Mouse (Mus musculus) lung, postnatal 10 days (tissue): ENCODE data around the gene Tomm20.
A peak's percentile ranks its signal among the peaks of the same experiment; 100 is the strongest.

Experiments used
- DNase-seq: peaks from one replicate; pipeline ENCODE4 v3.0.0; 2021

Gene Tomm20

DNA sequence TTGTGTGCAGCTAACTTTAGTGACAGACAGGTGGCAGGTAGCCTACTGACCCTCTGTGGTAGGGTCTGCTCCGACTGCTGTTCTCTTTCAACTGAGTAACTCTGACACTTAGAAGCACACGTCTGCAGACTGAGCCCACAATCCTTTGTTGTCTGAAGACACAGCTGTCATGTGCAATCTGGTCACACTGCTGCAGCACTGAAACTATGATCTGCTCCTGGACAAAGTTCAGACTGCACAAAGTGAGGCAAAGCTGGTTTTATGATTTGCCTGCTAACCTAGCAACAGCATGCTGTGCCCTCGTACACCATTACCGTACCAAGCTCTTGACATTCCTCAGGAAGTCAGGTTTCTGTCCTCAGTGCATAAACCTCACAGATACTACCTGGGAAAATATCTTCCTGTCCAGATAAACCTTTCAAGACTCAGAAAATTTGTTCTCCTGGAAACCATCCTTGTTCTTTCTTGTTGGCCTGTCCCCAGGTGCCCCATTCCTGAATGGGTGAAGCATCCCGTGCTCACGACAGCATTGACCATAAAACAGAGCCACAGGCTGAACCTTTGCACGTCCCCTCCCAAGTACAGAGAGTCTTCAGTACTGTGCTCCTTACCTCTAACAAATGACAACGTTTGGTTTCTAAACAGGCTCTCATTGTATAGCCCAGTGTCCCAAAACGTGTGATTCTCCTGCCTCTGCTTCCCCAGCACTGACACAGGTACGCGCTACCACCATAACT is 6.4 kb upstream of the Tomm20 start:
- DNase-seq: no peak

DNA sequence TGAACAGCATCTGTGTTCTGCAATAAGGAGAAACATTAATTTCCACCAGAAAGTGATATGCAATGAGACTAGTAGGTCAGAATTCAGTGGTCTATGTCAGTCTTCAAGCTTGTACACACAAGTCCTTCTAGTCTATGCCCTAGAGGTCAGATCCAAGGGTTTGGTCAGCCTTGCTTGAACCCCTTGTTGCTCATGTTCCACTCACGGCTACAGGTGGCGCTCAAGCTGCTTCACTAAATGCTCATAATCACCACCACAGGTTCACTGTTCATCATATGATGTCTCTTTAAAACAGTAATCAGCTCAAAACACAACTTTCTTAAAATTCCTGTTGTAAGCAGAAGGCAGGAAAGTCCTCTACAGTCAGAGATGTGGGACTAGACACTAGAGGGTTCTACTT is 3.9 kb upstream of the Tomm20 start:
- no peak for DNase-seq

DNA sequence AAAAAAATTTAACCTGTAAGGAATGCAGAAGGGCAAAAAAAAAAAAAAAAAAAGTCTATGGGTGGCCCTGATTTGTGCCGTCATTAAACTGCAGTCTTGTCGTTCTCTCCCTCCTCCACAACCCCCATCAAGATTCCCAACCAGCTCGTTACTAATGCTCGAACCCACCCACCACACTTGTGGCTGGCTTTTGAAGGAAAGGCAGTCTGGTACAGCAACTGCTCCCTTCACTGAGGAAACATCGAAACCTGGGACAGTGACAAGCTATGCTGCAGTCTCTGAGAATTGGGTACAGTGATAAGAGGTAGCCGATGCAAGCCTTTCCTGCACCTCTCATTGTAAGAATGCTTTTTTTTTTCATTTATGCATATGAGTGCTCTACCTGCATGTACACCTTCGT is 800 bp upstream of the Tomm20 start:
- DNase-seq: no peak

GRCm38 (mm10) chr8:126944781-126945691 is 608 bp downstream of the Tomm20 start:
- DNase-seq: peak; percentile 63

DNA sequence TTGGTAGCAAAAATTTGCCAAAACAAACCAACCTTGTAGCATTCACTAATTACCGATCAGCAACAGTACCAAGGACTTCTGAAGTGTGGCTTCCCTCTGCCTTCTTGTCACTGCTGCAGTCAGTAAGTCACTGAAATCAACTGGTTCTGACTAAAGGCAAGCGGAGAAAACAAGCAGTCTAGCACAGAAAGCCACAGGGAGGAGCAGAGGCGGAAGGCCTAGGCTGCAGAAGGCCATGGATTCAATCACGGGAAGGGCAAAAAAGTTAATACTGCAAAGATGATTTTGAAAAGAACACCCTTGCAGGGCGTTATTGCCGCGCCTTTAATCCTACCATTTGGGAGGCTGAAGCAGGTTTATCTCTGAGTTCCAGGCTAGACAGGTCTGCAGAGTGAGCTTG is 2.1 kb downstream of the Tomm20 start:
- no peak for DNase-seq

GRCm38 (mm10) chr8:126937337-126937736 is 8.3 kb downstream of the Tomm20 start:
- no peak for DNase-seq

DNA sequence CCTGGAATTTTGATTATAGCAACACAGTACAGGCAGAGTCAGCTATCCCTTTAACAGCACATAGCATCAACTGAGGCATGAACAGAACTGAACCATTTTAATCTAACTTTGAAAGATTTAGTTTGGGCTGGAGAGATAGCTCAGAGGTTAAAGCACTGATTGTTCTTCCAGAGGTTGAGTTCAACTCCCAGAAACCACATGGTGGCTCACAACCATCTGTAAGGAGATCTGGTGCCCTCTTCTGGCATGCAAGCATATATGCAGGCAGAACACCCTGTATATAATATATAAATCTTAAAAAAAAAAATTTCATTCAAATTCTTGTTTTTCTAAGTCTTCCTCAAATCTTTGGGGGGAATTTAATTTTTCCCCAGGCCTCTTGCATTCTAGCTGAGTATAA is 9.7 kb downstream of the Tomm20 start:
- DNase-seq: no peak

GRCm38 (mm10) chr8:126935387-126935786 is 10.3 kb downstream of the Tomm20 start:
- no peak for DNase-seq

- DNase-seq: no peak
Observed at GRCm38 (mm10) chr8:126932656-126933055, 13.0 kb downstream of the Tomm20 start.

- no peak for DNase-seq
Observed at GRCm38 (mm10) chr8:126932249-126932648, 13.4 kb downstream of the Tomm20 start.

- no peak for DNase-seq
Observed at GRCm38 (mm10) chr8:126931720-126932119, 13.9 kb downstream of the Tomm20 start.

GRCm38 (mm10) chr8:126929607-126930161 is 16.0 kb downstream of the Tomm20 start:
- DNase-seq: peak; percentile 87

GRCm38 (mm10) chr8:126928755-126929505 is 16.7 kb downstream of the Tomm20 start:
- no peak for DNase-seq

- no peak for DNase-seq
Observed at GRCm38 (mm10) chr8:126928028-126928427, 17.6 kb downstream of the Tomm20 start.

GRCm38 (mm10) chr8:126927058-126927457 is 18.6 kb downstream of the Tomm20 start:
- DNase-seq: no peak

DNA sequence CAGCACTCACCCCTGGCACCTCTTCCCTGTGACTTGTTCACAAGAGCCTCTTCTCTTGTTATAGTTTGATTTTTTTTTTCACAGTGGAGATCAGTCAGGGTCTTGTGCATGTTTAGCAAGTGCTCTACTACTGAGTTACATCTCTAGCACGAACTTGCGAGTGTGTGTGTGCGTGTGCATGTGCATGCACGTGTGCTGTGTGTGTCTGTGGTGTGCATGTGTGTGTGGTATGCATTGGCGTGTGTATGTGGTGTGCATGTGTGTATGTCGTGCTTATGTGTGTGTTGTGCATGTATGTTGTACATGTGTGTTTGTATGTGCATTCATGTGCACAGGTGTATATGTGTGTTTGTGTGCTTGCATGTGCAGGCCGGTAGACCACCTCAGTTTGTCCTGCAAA is 22.7 kb downstream of the Tomm20 start:
- DNase-seq: no peak

DNA sequence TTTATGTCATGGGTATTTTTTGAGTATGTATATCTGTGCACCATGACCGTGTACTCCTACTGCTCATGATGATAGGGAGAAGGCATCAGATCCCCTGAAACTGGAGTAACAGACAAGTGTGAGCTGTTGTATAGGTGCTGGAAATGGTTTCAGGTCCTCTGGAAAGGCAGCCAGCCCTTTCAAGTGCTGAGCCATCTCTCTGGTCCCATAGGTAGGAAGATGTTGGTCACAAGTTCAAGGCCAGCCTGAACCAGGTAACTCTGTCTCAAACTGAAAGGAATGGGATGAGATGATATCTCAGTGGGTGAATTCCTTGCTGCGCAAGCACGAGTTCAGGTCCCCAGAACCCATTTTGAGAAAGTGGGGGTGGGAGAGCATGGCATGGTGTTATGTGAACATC is 24.2 kb downstream of the Tomm20 start:
- DNase-seq: no peak

GRCm38 (mm10) chr8:126920845-126921244 is 24.8 kb downstream of the Tomm20 start:
- DNase-seq: peak; percentile 90

DNA sequence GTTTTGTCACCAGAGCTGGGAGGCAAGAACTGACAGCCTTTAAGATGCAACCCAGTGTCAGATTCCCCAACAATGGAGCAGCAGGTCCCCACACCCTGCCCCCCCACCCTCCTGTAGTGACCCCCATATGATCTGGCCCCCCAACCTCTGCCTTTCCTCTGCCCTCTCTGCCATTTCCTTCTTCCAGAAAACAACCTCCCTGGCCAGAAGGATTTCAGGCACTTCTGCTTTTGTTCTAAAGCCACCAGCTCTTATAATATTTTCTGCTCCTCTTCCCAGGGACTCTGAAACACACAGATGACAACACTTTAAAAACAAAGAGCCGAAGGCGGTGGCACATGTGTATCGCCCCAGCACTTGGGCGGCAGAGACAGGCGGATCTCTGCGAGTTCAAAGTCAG is 25.3 kb downstream of the Tomm20 start:
- DNase-seq: no peak

GRCm38 (mm10) chr8:126919703-126920102 is 25.9 kb downstream of the Tomm20 start:
- DNase-seq: no peak

- DNase-seq: no peak
Observed at GRCm38 (mm10) chr8:126919255-126919654, 26.4 kb downstream of the Tomm20 start.

DNA sequence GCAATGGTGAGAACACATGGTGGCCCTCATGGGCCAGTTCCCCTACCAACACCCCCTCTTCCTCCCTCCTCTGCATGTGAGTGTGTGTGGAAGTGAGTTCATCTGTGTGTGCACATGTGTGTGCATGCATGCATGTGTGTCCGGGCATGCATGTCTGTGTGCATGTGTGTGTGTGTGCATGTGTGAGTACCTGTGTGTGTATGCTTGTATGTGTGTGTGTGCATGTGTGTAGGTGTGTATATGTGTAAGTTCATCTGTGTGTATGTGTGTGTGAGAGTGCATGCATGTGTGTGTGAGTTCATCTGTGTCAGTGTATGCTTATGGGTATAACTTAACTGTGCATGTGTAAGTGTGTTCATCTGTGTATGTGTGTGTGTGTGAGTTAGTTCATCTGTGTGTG is 27.3 kb downstream of the Tomm20 start:
- DNase-seq: no peak
